Comparison of ENCODE assay signal across 9 mouse cellular contexts in the genomic region with DNA sequence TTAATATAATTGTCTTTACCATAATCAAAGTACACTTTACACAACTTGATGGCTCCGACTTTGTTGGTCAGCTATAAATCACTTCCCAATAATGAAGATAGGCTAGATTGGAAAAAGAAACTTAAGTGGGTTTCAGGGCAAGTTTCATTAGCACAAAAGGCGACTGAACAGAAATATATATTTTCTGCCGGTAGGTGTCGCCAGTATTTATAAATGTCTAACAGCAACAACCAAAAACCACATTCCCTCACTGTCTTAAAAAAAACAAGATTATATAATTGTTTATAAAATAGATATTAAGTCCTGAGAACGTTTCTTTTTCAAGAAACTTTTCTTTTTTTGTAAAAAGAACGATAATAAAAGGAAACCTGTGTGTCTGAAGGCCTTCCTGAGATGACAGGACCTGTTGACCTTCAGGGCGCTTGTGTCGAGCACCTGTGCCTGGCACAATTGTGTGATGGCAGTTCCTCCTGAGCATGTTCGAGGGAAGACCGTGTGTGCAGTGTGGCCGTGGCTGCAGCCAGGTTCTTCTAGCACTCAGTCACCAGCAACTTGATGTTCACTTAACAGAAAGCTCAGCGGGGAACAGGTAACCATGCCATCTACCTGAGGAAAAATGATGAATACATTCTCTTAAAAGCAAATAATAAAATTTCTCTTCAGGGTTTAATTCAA.
DNase-seq lines count a peak whose midpoint lies in the region; ATAC-seq lines count a peak whose summit lies in the region.
"Had no signal": no experiment of that assay in that cellular context is flagged by ENCODE, and none has a peak within 500 bp of the region (broad histone marks: within the 10 kb centered on the region; RNA-seq: fewer than 3 reads in every experiment).

No protein-coding gene starts in this region.

- WGBS in forebrain, embryonic 12.5 days: 39% methylated on average over 12 of the region's 12 CpGs

- no peaks in the 10 kb centered on the region for H3K9me3 ChIP-seq in forebrain, embryonic 12.5 days

- H3K27me3 ChIP-seq in forebrain, embryonic 12.5 days: peaks cover 35% of the 10 kb centered on the region

- no peak overlapping the region for H3K4me2 ChIP-seq in forebrain, embryonic 12.5 days

- no peak for ATAC-seq in forebrain, embryonic 12.5 days (ENCODE audit: low FRiP score)

- H3K27ac ChIP-seq in forebrain, embryonic 12.5 days: no peak overlapping the region

- peak; percentile 82 for DNase-seq in layer of hippocampus, adult 11-12 months (ENCODE audit: low spot score)
- no peak for DNase-seq in layer of hippocampus, postnatal 36 days
- DNase-seq in CD4-positive helper T cell, adult 2 months (ENCODE audit: low read depth, low spot score): peak; percentile 81
- DNase-seq in NIH3T3 (ENCODE audit: low read depth): peak; percentile 76
- DNase-seq in embryo, embryonic 11.5 days (ENCODE audit: low read depth, low spot score): peak; percentile 49
- peak; percentile 76 for DNase-seq in lung, postnatal 14 days
- no peak for DNase-seq in adrenal gland, postnatal 4 days (ENCODE audit: low spot score in 2 of 2)

- no peak overlapping the region for H3K9ac ChIP-seq in forebrain, embryonic 12.5 days

- H3K4me1 ChIP-seq in forebrain, embryonic 12.5 days: peaks cover 15% of the 10 kb centered on the region

- no peak overlapping the region for H3K4me3 ChIP-seq in forebrain, embryonic 12.5 days (replicated peaks)
- H3K4me3 ChIP-seq: myocyte had no signal

- H3K36me3 ChIP-seq in forebrain, embryonic 12.5 days (replicated peaks): no peaks in the 10 kb centered on the region

Comparison
In these comparisons a context has a peak if more than half of its experiments do, and no peak if none do; other contexts are left out.
1. DNase-seq: peak in layer of hippocampus, adult 11-12 months (single experiment), CD4-positive helper T cell, adult 2 months (single experiment), NIH3T3 (single experiment), embryo, embryonic 11.5 days (single experiment) and lung, postnatal 14 days (single experiment); none in layer of hippocampus, postnatal 36 days (0 of 2) and adrenal gland, postnatal 4 days (0 of 2).